Mouse (Mus musculus): ENCODE results near the gene Wwc2.
A peak's percentile ranks its signal among the peaks of the same experiment; 100 is the strongest.

The Wwc2 gene

DNA sequence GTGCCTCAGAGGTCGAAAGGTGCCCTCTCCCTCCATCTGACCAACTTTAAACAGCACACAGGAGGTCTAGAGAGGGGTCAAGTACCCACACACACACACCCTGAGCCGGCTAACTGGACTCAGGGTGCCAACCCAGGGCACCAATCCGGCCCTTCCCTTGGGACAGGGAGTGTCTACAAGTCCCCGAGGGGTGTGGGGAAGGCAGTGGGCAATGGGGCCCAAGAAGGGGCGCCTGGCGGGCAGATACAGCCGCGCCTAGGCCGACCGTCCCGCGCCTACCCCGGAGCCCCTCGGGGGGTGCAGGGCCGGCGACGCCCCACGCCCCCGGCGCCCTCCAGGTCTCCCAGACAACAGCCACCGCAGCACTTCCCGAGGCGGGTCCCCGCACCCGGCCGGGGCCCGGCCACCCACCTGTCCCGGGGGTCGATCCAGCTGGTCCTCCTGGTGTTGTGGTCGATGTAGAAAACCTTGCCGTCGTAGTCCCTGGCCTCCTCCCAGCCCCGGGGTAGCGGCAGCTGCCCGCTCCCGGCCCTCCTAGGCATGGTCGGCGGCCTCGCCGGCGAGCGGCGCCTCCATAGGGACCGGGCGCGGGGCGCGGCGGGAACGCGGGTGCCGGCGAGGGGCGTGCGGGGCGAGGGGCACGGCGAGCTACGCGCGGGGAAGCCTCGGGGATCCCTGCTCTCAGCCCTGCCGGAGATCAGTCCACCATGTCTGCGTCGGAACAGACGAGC lies 904 bp downstream of the Wwc2 start:
- DNase-seq (ENCODE audit: low spot score in 2 of 2) = peak in 1 of 2 experiments; percentile 78

DNA sequence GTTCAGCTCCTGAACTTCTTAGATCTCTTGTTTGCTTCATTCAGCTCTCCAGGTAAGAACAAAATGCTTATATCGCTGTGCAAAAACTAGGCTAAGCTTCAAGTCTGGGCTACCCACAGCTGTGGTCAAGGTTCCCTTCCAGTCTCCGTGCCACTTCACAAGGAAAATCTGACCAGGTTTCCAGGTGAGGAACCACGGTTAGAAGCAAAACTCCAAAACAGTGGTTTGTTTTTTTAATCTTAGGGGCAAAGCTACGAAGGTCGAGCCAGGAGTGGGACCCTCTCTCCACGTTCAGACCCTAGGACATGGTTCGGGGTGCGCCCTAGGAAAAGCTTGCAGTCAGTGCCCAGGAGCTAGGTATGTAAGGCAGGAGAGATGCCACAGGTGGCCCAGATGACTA lies 1.5 kb downstream of the Wwc2 start:
- no peak for DNase-seq (ENCODE audit: low spot score in 2 of 2)

DNA sequence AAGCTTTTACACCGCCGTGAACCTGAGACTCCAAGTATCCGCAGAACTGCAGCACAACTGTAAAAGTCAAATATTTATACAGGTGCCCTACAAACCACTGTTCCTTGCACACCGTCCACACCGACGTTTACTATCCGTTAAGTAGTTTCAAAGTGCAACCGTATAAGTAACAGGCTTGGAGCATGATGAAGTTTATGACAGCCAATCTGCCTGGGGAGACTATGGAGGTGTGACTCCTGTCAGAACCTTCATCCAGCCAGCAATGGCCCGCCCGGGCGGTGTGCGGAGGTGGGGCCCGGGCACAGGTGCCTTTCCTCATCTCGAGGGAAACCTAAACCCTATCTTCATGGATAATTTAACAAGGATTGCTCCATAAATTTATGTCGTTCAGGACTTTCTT lies 2.6 kb downstream of the Wwc2 start:
- DNase-seq (ENCODE audit: low spot score in 2 of 2) = no peak

DNA sequence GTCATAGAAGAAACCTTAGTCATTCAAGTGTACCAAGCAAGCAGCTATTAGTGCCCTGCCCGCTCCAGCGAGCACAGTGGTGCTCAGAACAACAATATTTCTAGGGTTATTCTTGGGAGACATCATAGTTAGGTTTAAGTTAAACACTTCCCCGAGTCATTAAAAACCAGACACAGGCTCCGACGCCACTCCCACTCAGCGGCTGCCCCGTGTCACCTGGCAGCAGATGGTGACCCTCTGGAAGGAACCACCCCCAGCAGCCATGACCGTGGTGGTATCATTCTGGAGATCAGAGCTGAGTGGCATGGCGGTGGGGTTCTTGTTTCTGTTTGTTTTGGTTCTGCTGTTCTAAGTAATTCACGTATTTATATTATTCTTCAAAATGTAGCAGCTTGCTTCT lies 5.1 kb downstream of the Wwc2 start:
- no peak for DNase-seq (ENCODE audit: low spot score in 2 of 2)

DNA sequence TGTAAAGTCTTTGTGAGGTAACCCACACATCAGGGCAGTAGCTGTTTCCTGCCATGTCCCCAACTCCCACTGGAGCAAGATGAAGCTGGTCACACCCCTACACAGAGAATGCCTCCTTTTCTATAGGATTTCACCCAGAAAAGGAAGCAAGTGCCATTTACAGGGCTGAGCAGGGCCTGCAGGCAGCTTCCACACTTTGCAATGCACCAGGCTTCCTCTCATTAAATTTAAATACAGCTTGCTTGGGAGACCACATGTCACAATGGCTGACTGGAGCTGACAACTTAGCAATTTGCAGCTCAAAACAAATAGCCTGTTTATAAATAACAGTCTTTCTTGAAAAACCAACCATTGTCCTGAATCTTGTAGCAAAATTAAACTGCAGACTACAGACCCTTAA lies 5.5 kb downstream of the Wwc2 start:
- DNase-seq (ENCODE audit: low spot score in 2 of 2) = no peak

DNA sequence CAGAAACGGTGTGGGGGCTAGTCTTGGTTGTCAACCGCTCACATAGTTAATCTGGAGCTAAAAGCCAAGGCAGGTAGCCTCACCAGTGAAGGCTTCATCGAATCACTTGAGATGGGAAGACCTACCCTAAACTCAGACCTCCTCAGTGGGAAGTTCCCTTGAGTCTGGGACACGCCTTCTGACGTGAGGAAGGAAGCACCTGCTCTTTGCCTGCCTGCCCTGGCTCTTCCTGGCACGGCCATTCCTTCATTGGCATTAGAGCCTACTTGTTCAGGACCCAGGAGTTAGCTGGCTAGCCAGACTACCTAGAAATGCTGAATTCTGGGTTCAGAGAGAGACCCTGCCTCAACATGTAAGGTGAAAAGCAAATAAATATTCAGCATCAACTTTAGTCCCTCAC lies 9.6 kb downstream of the Wwc2 start:
- DNase-seq (ENCODE audit: low spot score in 2 of 2) = no peak

DNA sequence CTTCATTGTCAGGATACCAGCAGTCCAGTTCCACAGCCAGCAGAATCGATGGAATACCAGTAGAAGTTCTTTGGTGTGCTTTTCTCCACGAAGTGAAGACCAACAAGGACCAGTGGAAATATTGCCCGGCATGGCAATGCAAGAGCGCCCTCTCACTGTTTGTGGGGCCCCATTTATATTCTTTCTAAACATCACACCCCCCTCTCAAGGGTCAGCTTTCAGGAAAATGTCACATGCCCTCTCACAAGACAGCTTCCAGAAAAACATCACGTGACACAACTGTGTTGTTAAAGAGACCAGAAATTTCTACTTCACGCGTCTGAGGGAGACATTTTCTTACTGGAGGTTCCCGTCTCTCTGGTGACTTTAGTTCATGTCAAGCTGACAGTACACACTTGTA lies 10.8 kb downstream of the Wwc2 start:
- DNase-seq (ENCODE audit: low spot score in 2 of 2) = no peak

DNA sequence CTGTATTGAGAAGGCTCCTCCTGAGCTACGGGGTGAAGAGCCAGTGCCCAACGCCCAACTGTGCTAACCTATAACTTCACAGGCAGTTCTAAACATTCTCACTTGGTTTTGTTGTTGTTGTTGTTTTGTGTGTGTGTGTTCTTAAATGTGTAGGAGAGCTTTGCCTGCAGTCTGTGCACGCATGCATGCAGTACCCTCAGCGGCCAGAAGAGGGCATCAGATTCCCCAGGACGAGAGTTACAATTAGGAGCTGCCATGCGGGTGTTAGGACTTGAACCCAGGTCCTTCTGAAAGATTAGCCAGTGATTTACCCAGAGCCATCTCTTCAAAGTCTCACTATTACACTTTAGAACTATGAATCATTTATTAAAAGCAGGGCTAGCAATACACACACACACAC lies 12.0 kb downstream of the Wwc2 start:
- DNase-seq (ENCODE audit: low spot score in 2 of 2) = peak; percentile 33 to 80

DNA sequence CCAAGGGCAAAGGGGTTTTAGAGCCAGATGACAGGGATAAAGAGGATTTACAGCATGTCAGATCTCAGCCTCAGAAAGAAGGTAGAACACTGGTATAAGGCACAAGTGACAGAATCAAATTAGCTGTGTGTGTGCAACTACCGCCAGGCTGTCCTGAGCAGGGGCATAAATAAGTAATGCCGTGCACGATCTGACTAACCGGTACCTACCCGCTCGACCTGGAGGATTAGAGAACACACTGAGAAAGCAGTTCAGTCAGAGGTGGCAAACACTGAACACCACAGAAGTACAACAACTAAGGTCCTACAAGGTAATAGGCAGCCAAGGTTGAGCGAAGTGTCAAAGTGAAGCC lies 15.8 kb downstream of the Wwc2 start:
- no peak for DNase-seq (ENCODE audit: low spot score in 2 of 2)

DNA sequence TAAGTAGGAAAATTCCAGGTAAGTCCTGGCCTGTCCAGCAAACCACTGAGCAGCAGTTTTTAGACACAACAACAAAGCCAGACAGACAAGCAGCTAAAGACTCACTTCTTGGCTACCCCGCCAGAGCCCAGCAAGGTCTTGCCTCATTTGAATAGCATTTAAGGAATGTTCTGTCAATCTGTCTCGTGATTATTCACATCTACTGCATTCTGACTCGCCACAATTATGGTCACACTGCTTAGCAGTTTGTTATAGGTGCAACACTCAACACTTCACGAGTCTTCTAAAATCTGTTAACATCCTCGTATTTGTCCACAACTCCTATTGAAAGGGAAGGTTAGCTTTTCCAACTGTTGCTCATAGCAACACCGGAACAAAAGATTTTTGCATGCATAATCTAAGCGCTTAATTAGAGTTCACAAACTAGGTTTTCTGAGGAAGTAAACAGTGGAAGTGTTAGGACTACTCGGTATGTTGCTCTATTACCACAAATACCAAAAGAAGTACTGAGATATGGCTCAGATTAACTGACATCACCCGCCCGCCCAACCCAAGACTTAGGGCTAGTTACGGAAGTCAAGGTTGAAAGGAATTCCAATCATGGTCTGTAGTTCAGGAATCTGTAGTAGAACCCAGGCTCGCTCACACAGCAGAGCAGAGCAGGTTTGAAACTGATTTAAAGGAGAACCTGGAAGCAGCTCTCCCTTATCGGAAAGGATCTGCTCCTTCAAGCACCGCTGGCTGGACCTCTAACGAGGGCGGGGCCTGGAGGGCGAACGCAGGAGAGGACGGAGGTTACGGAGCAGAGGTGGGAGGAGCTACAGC lies 16.4 kb downstream of the Wwc2 start:
- DNase-seq (ENCODE audit: low spot score in 2 of 2) = no peak

DNA sequence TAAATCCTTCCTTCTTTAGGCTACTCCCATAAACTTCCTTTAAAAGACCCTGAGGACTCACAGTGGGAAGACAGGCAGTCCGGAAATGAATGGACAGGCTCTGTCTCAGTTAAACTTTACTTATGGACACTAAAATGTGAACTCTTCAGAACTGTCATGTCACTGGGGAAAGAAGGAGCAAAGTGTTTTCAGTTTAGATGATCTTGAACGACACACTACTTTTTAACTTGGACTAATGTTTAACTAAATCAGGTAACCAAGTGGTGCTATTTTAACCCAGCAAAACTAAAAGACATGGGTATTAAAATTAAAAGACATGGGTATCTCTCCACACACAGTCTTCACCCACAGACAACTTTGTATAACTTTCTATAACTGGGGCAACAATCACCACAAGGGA lies 19.6 kb downstream of the Wwc2 start:
- DNase-seq (ENCODE audit: low spot score in 2 of 2) = no peak

DNA sequence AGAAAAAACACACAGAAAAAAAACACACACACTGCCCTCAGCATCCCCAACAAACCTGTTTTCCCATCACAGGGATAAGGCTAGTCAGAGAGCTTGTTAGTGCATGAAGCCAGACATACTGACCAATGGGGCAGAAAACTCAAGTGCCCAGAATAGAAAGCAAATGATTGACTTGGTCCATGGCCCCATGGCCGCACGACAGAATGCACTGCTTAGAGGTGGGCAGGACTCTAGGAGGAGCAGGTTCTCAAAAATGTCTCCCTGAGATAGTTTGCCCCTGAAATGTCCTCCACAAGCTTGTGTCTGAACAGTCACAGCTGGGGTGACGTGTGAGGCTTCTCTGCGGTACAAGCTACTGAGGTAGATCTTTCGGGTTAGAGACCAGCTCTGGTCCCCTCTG lies 20.1 kb downstream of the Wwc2 start:
- DNase-seq (ENCODE audit: low spot score in 2 of 2) = no peak

DNA sequence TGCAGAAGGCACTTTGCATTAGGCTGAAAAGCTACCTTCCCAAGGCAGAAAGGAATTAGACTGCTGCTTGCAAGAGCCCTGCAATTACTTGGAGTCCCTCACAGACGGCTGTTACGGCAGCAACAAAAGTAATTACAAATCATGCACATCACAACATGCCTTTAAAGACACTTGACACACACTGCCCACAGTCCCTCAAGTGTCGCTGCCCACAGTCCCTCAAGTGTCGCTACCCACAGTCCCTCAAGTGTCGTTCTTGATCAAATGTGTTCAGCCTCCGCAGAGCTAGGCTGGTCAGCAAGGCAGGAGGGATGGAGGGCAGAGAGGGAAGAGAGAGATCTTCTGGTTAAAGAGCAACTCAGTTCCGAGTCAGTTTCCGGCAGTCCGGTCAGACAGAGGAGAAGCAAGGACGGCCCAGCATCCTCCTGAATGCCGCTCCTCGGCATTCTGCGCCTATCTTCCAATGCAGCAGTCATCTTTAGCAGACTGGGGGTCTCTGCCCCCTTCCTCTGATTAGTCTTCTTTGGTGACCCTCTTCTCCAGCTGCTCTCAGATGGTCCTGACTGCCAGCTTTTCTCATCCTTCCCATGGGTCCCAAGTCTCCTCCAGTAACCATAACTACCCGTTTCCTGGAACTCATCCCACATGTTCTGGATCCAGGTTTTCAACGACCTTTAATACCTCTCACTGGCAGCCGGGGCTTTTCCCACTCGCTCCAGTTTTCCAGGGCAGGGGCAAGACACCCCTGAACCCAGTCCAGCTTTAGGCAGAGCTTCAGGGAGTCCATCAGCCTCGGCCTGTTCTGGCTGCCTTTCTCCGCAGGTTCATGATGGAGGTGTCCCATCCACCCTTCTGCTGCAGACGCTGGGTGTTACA lies 23.4 kb downstream of the Wwc2 start:
- DNase-seq (ENCODE audit: low spot score in 2 of 2) = no peak

DNA sequence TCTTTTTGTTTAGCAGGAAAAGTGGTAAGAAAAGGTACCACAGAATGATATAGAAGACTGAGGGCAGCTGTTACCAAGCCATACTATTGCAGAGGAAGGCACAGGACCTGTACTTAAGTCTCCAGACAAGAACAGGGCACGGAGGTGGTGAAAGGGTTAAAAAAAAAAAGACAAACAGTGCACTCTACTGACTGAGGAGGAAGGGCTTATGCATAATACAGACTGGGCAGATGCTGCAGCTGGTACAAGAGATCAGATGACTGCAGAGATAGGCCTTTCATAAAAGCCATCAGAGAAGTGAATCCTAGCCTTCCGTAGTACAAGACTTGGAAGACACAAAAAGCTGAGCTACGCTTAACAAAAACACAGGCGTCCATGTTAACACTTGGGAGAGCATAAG lies 28.2 kb downstream of the Wwc2 start:
- no peak for DNase-seq (ENCODE audit: low spot score in 2 of 2)

DNA sequence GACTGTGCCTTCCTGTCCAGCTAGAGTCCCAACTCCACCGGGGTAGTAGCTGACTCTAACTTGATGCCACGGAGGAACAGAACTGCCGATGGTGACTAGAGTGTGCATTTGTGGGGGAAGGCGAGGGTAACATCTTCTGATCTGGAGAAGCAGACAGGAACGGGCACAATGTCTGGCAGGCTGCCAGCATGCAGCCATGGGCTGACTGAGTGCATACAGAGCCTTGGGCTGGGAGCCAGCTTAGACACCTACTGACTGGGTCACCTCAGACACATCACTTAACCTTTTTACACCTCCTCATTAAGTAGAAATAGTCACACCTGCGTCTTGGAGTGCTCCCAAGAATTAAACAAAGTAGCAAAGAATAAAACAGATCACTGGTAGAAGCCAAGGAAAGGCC lies 28.7 kb downstream of the Wwc2 start:
- peak in 1 of 2 experiments; percentile 25 for DNase-seq (ENCODE audit: low spot score in 2 of 2)

DNA sequence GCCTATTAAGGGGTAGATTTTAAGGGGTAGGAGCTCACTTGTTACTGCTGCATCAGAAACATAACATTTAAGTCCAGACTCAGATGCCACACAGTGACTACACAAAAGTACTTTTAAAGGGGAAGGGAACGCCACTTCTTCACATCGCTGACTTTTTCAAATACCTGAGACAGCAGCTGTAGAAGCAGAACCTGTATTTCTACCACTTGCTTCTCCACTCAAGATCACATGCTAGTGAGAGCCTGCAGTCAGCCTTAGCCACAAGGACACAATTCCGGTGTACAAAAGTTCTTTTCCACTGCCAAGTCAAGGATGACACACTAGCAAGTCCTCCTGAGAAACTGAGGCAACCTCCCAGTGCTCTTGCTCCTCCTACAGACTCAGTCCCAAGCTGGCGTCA lies 33.2 kb downstream of the Wwc2 start:
- no peak for DNase-seq (ENCODE audit: low spot score in 2 of 2)

DNA sequence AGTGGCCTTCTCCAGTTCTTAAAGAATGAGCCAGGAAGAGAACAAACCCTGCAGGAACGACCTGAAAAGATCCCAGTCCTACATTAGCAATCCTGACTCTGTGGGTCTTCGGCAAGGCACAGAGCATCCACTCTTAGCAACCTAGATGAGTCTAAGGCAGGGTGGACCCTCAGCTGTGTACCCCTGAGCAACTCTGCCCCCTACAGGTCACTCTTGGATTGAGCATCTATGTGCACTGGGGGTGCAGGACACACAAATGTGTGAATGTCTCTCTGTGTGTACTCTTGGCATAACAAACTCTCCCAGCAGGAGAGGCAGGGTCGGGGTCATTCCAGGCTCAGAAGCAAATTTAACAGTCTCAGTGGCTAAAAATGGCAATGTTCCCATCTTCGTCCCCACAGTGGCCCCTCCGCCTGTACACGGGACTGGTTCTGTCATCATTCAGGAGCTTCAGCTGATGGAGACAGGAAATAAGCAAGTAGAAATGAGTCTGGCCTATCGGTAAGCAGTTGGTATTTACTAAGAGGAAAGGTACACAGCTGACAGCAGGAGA lies 39.3 kb downstream of the Wwc2 start:
- DNase-seq (ENCODE audit: low spot score in 2 of 2) = peak; percentile 32 to 71

DNA sequence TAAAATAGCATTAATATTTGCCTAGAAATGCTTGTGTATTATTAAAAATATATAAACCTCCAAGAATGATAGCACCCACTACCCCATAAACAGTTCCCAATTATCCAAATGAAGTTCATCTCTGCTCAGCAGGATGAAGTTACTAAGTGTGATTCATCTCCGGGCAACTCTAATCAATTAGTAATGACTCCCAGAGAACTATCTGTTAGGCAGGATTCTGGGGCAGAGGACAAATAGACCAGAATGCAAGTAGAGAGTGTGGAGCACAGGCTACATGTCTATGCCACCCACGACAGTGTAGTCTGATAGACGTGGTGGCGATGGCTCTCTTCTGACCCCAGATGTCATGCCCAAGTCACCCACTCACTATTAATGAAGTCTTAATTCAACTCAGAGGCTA lies 41.9 kb downstream of the Wwc2 start:
- no peak for DNase-seq (ENCODE audit: low spot score in 2 of 2)

DNA sequence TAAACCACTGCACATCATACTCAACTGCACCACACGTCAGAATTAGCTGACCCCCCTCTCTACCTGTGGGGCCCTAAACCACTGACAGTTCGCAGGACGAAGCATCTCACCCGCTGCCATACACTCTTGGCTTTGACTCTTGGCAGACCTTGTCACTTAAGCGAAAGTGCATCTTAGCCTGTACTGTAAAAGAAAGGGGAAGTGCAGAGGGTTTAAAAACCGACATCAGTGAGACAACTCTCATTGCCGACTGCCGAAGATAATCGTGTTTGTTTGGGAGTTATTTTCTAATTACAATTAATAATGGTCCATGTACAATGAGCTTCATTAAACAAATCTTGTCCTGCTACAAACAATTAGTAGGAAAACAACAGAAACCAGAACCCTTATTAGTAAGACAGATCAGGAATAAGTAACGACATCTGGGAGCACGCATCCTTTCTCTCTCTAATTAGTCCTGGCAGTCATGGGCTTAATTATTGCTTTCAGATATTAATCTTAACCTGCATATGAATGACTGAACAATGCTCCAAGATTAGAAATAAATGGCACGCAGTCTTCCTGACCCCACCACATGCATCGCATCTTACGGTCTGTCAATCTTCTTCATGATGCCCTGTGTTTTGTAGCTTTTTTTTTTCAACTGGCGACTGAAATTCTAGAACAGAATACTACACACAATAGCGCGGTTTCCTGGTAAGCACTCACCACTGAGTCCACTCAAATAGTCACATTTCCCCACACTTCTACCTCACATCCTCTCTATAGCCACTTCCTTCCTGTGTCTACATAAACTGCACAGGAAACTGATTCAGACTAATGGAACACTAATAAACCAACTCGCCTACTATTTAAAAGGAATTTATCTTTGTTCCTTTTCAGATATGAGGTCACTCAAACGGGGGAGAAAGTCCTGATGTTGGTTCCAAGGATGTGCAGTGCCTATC lies 42.8 kb downstream of the Wwc2 start:
- no peak for DNase-seq (ENCODE audit: low spot score in 2 of 2)

DNA sequence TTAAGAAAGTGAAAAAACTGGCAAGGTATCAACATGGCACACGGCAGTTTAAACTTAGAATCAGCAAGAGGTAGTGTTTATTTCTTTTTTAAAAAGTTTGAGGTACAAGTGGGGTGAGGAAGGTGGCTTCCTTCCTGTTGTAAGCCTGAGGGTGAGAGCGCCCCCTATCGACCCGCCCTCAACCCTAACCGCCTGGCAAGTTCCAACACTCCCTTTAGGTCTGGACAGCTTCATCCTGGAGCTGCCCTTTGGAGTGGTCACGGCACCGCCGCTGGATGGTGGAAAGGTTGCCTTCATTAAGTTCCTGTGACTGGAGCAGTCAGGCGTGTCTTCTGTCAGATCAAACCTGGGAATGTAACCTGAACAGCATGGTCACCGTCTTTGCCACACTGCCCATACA lies 47.7 kb downstream of the Wwc2 start:
- peak; percentile 26 to 71 for DNase-seq (ENCODE audit: low spot score in 2 of 2)

DNA sequence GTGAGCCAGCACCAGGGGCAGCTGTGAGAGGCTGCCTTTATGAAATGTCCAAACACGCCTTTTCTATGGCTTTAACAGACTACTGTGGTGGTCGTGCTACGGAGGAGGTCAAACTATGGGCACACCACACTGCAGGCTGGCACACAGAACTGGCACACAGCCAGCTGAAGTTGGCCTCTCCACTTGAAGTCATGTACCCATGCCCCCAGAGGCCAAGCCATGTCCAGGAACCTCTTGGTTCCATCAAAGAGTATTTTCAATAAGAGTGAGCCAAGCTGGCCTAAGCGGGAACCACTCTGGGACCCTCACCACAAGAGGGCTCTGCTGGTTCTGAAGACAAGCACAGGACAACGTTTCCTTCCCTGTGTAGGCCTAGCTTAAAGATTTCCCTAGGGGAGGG lies 49.7 kb downstream of the Wwc2 start:
- DNase-seq (ENCODE audit: low spot score in 2 of 2) = no peak

All from spleen, postnatal 4 days (tissue).